Comparison of ENCODE assay signal across 8 mouse cellular contexts in genomic region chr11:17852405-17852804, GRCm38 (mm10).
DNase-seq lines count a peak whose midpoint lies in the region; ATAC-seq and TF ChIP-seq lines count a peak whose summit lies in the region.

No protein-coding gene starts in this region.

- H3K9ac ChIP-seq in liver, postnatal 0 days (replicated peaks), result no peak overlapping the region

- no peaks in the 10 kb centered on the region for H3K36me3 ChIP-seq in liver, postnatal 0 days (replicated peaks; ENCODE audit: insufficient read depth, low read length)

- no peak overlapping the region for H3K27ac ChIP-seq in liver, postnatal 0 days (ENCODE audit: low read depth)

- H3K9me3 ChIP-seq in liver, postnatal 0 days (ENCODE audit: low read length), result no peaks in the 10 kb centered on the region

- WGBS in liver, postnatal 0 days (ENCODE audit: insufficient replicate concordance), result 33% methylated on average over 7 of the region's 7 CpGs

- no peaks in the 10 kb centered on the region for H3K27me3 ChIP-seq in liver, postnatal 0 days (ENCODE audit: insufficient read depth, low read length)

- H3K4me1 ChIP-seq in liver, postnatal 0 days (ENCODE audit: insufficient read depth), result no peaks in the 10 kb centered on the region

- no peak for TF ChIP-seq EP300 in liver, postnatal 0 days (IDR thresholded peaks at IDR 0.05; ENCODE audit: low read depth)

- H3K4me2 ChIP-seq in liver, postnatal 0 days (ENCODE audit: low read depth, low read length), result no peak overlapping the region

- TF ChIP-seq CTCF in liver, postnatal 0 days (IDR thresholded peaks at IDR 0.05; ENCODE audit: low read depth), result peak; percentile 58

- peak; percentile 11 for DNase-seq in adrenal gland, adult 2 months
- no peak for DNase-seq in adrenal gland, adult 8-10 months
- DNase-seq in liver, postnatal 0 days, result no peak
- DNase-seq in liver, result no peak
- DNase-seq in cerebellum, adult 9-10 months, result peak; percentile 38
- DNase-seq in right cerebral cortex, postnatal 14 days, result peak; percentile 21

- H3K4me3 ChIP-seq in liver, postnatal 0 days (ENCODE audit: low read depth, low read length), result no peak overlapping the region

- no peak for ATAC-seq in liver, postnatal 0 days
- ATAC-seq in hematopoietic stem cell, adult 5-6 weeks (replicated peaks in 1 of 2; ENCODE audit: insufficient read depth in 1 of 2, low FRiP score in 2 of 2, low TSS enrichment in 1 of 2, low read depth in 1 of 2, poor library complexity in 2 of 2, severe bottlenecking in 2 of 2), result peak; percentile 69 to 75; a peak in 2 of 4 replicates
- ATAC-seq in erythroblast, adult 5-6 weeks (replicated peaks; ENCODE audit: low FRiP score, poor library complexity, severe bottlenecking), result no peak

Comparison
In these comparisons a context has a peak if more than half of its experiments do, and no peak if none do; other contexts are left out.
1. DNase-seq: peak in adrenal gland, adult 2 months (single experiment), cerebellum, adult 9-10 months (single experiment) and right cerebral cortex, postnatal 14 days (single experiment); none in adrenal gland, adult 8-10 months (single experiment), liver, postnatal 0 days (single experiment) and liver (single experiment).
2. ATAC-seq: peak in hematopoietic stem cell, adult 5-6 weeks (2 of 2); none in liver, postnatal 0 days (single experiment) and erythroblast, adult 5-6 weeks (single experiment).